10 mouse cellular contexts compared by ENCODE assay signal in genomic region chr11:84914673-84915072, GRCm38 (mm10). TPM values are rescaled to one million over a fixed set of nuclear protein-coding genes. Genes with fewer than 3 reads are reported as not detected.
A peak's percentile ranks its signal among the peaks of the same experiment; 100 is the strongest.
DNase-seq lines count a peak whose midpoint lies in the region; ATAC-seq and TF ChIP-seq lines count a peak whose summit lies in the region.
"Had no signal": no experiment of that assay in that cellular context is flagged by ENCODE, and none has a peak within 500 bp of the region (broad histone marks: within the 10 kb centered on the region; RNA-seq: fewer than 3 reads in every experiment).

No protein-coding gene starts in this region.

- H3K4me2 ChIP-seq in hindbrain, embryonic 15.5 days: peak overlapping the region; percentile 81; the same call in 1 of the 2 replicates
- no peak overlapping the region for H3K4me2 ChIP-seq in hindbrain, embryonic 13.5 days
- 0 out of 2 replicates have a peak overlapping the region, but pooled peaks have one; percentile 2 for H3K4me2 ChIP-seq in embryonic facial prominence, embryonic 12.5 days (replicated peaks)

- no peak overlapping the region for H3K9ac ChIP-seq in hindbrain, embryonic 15.5 days
- H3K9ac ChIP-seq in hindbrain, embryonic 13.5 days: no peak overlapping the region
- no peak overlapping the region for H3K9ac ChIP-seq in embryonic facial prominence, embryonic 12.5 days

- DNase-seq in gastrocnemius, adult 2 months: no peak
- no peak for DNase-seq in left cerebral cortex, adult 8-10 months (ENCODE audit: low spot score in 2 of 2)
- DNase-seq: right cerebral cortex, adult 18-20 months had no signal

- no peak overlapping the region for H3K4me3 ChIP-seq in hindbrain, embryonic 15.5 days
- H3K4me3 ChIP-seq in hindbrain, embryonic 13.5 days: no peak overlapping the region
- H3K4me3 ChIP-seq in E14TG2a.4 (replicated peaks; ENCODE audit: low read length): peak overlapping the region; percentile 100
- H3K4me3 ChIP-seq in embryonic facial prominence, embryonic 12.5 days: no peak overlapping the region; the same call in 1 of the 2 replicates
- no peak overlapping the region for H3K4me3 ChIP-seq in gastrocnemius, adult 2 months

- no peak for ATAC-seq in hindbrain, embryonic 15.5 days (ENCODE audit: low FRiP score, low read depth)
- no peak for ATAC-seq in hindbrain, embryonic 13.5 days (ENCODE audit: low FRiP score)
- ATAC-seq in embryonic facial prominence, embryonic 12.5 days (ENCODE audit: insufficient number of reproducible peaks, insufficient read depth, low FRiP score, low TSS enrichment): no peak
- ATAC-seq in megakaryocyte-erythroid progenitor cell, adult 5-6 weeks (replicated peaks; ENCODE audit: low FRiP score, low TSS enrichment, poor library complexity, severe bottlenecking): peak; percentile 39; the same call in 1 of the 2 replicates
- ATAC-seq in activated CD4-positive, CD25-positive, alpha-beta regulatory T cell, adult 4 months: no peak

- no peaks in the 10 kb centered on the region for H3K9me3 ChIP-seq in hindbrain, embryonic 15.5 days
- H3K9me3 ChIP-seq in hindbrain, embryonic 13.5 days: no peaks in the 10 kb centered on the region
- H3K9me3 ChIP-seq in E14TG2a.4 (ENCODE audit: low read length): no peaks in the 10 kb centered on the region
- H3K9me3 ChIP-seq in embryonic facial prominence, embryonic 12.5 days: no peaks in the 10 kb centered on the region

- peaks cover 16% of the 10 kb centered on the region for H3K36me3 ChIP-seq in hindbrain, embryonic 15.5 days
- H3K36me3 ChIP-seq in hindbrain, embryonic 13.5 days: peaks cover 41% of the 10 kb centered on the region
- peaks cover 51% of the 10 kb centered on the region for H3K36me3 ChIP-seq in E14TG2a.4 (ENCODE audit: insufficient read depth, low read length)
- H3K36me3 ChIP-seq in embryonic facial prominence, embryonic 12.5 days: peaks cover 36% of the 10 kb centered on the region

- WGBS in hindbrain, embryonic 15.5 days: 84% methylated on average over 5 of the region's 5 CpGs
- WGBS in hindbrain, embryonic 13.5 days: 80% methylated on average over 5 of the region's 5 CpGs
- 82% methylated on average over 5 of the region's 5 CpGs for WGBS in embryonic facial prominence, embryonic 12.5 days

- intact Hi-C loops in gastrocnemius, adult 2 months (cut with DNase I): loop anchor here (5.0 kb wide), 2 partner anchors 268 to 348 kb away; no protein-coding TSS in a partner anchor

- no peaks in the 10 kb centered on the region for H3K27me3 ChIP-seq in hindbrain, embryonic 15.5 days
- H3K27me3 ChIP-seq in hindbrain, embryonic 13.5 days: no peaks in the 10 kb centered on the region
- no peaks in the 10 kb centered on the region for H3K27me3 ChIP-seq in E14TG2a.4 (ENCODE audit: insufficient read depth, low read length)
- H3K27me3 ChIP-seq in embryonic facial prominence, embryonic 12.5 days: no peaks in the 10 kb centered on the region

- H3K4me1 ChIP-seq in hindbrain, embryonic 15.5 days (replicated peaks): peaks cover 24% of the 10 kb centered on the region
- H3K4me1 ChIP-seq in hindbrain, embryonic 13.5 days (replicated peaks): peaks cover 32% of the 10 kb centered on the region
- H3K4me1 ChIP-seq in E14TG2a.4 (replicated peaks; ENCODE audit: low read depth, low read length): peaks cover 46% of the 10 kb centered on the region
- peaks cover 6% of the 10 kb centered on the region; the same call in 1 of the 2 replicates for H3K4me1 ChIP-seq in embryonic facial prominence, embryonic 12.5 days

- H3K27ac ChIP-seq in hindbrain, embryonic 15.5 days (replicated peaks): no peak overlapping the region
- no peak overlapping the region for H3K27ac ChIP-seq in hindbrain, embryonic 13.5 days
- no peak overlapping the region for H3K27ac ChIP-seq in embryonic facial prominence, embryonic 12.5 days
- no peak overlapping the region for H3K27ac ChIP-seq in gastrocnemius, adult 2 months

- TF ChIP-seq CTCF in E14TG2a.4 (conservative IDR thresholded peaks at IDR 0.05; ENCODE audit: low read length): peak; percentile 29
- TF ChIP-seq CTCF in gastrocnemius, adult 2 months (IDR thresholded peaks at IDR 0.05): no peak

RNA-seq across cellular contexts. Expression of gene Znhit3, which starts 1.5 kb away (rescaled TPM):
- 67.6 and 67.9 TPM in 2 replicates for polyA plus RNA-seq in hindbrain, embryonic 15.5 days (2015; fragmentation: Nextera tagmentation; extraction: Ambion mirVana)
- polyA plus RNA-seq in hindbrain, embryonic 13.5 days (2015; fragmentation: Nextera tagmentation; extraction: Ambion mirVana): 64.0 and 69.1 TPM in 2 replicates
- 63.8 and 65.3 TPM in 2 replicates for polyA plus RNA-seq in embryonic facial prominence, embryonic 12.5 days (2016; fragmentation: Nextera tagmentation; extraction: Ambion mirVana)
- total RNA-seq in megakaryocyte-erythroid progenitor cell, adult 5-6 weeks (2014; fragmentation: Nextera tagmentation): 32.7 and 51.7 TPM in 2 replicates
- 31.9 and 41.2 TPM in 2 replicates for total RNA-seq in megakaryocyte-erythroid progenitor cell, adult 5-6 weeks (2017)
- 10 to 100 TPM; 13.7 to 16.5 TPM for total RNA-seq in gastrocnemius, adult 2 months (2021)
- 10 to 100 TPM; 34.7 to 35.7 TPM for polyA plus RNA-seq in activated CD4-positive, CD25-positive, alpha-beta regulatory T cell, adult 4 months (2017; shearing (Covaris generic))
- 10 to 100 TPM; 30.3 to 33.0 (median 32.5) TPM for total RNA-seq in left cerebral cortex, adult 8-10 months (2022)

RNA-seq across cellular contexts. Expression of gene Pigw, which starts 34.6 kb away (rescaled TPM):
- polyA plus RNA-seq in hindbrain, embryonic 15.5 days (2015; fragmentation: Nextera tagmentation; extraction: Ambion mirVana): 2.2 and 2.3 TPM in 2 replicates
- polyA plus RNA-seq in hindbrain, embryonic 13.5 days (2015; fragmentation: Nextera tagmentation; extraction: Ambion mirVana): 2.1 and 2.3 TPM in 2 replicates
- polyA plus RNA-seq in embryonic facial prominence, embryonic 12.5 days (2016; fragmentation: Nextera tagmentation; extraction: Ambion mirVana): 2.3 and 2.6 TPM in 2 replicates
- 10.2 and 11.1 TPM in 2 replicates for total RNA-seq in megakaryocyte-erythroid progenitor cell, adult 5-6 weeks (2014; fragmentation: Nextera tagmentation)
- 12.3 and 14.5 TPM in 2 replicates for total RNA-seq in megakaryocyte-erythroid progenitor cell, adult 5-6 weeks (2017)
- 1 to 10 TPM; 5.1 to 5.3 TPM for total RNA-seq in gastrocnemius, adult 2 months (2021)
- 1 to 10 TPM; 1.5 to 3.2 TPM for polyA plus RNA-seq in activated CD4-positive, CD25-positive, alpha-beta regulatory T cell, adult 4 months (2017; shearing (Covaris generic))
- 1 to 10 TPM; 6.0 to 8.7 (median 7.6) TPM for total RNA-seq in left cerebral cortex, adult 8-10 months (2022)

RNA-seq across cellular contexts. Expression of gene Myo19, which starts 34.7 kb away (rescaled TPM):
- 6.8 and 7.7 TPM in 2 replicates for polyA plus RNA-seq in hindbrain, embryonic 15.5 days (2015; fragmentation: Nextera tagmentation; extraction: Ambion mirVana)
- polyA plus RNA-seq in hindbrain, embryonic 13.5 days (2015; fragmentation: Nextera tagmentation; extraction: Ambion mirVana): 5.1 and 6.7 TPM in 2 replicates
- polyA plus RNA-seq in embryonic facial prominence, embryonic 12.5 days (2016; fragmentation: Nextera tagmentation; extraction: Ambion mirVana): 10.2 and 10.7 TPM in 2 replicates
- total RNA-seq in megakaryocyte-erythroid progenitor cell, adult 5-6 weeks (2014; fragmentation: Nextera tagmentation): 15.2 and 24.5 TPM in 2 replicates
- total RNA-seq in megakaryocyte-erythroid progenitor cell, adult 5-6 weeks (2017): 3.5 and 10.3 TPM in 2 replicates
- 1 to 10 TPM; 3.1 to 4.6 TPM for total RNA-seq in gastrocnemius, adult 2 months (2021)
- 1 to 10 TPM; 2.3 to 3.2 TPM for polyA plus RNA-seq in activated CD4-positive, CD25-positive, alpha-beta regulatory T cell, adult 4 months (2017; shearing (Covaris generic))
- total RNA-seq in left cerebral cortex, adult 8-10 months (2022): 10 to 100 TPM in 3 of 4 experiments, 1 to 10 TPM in 1; 9.5 to 13.9 (median 11.7) TPM

RNA-seq across cellular contexts. Expression of gene Car4, which starts 42.9 kb away (rescaled TPM):
- polyA plus RNA-seq in hindbrain, embryonic 15.5 days (2015; fragmentation: Nextera tagmentation; extraction: Ambion mirVana): 3.8 and 4.1 TPM in 2 replicates
- polyA plus RNA-seq in hindbrain, embryonic 13.5 days (2015; fragmentation: Nextera tagmentation; extraction: Ambion mirVana): 5.1 and 5.2 TPM in 2 replicates
- polyA plus RNA-seq in embryonic facial prominence, embryonic 12.5 days (2016; fragmentation: Nextera tagmentation; extraction: Ambion mirVana): 0.86 and 1.4 TPM in 2 replicates
- not detected in 2 replicates for total RNA-seq in megakaryocyte-erythroid progenitor cell, adult 5-6 weeks (2014; fragmentation: Nextera tagmentation)
- not detected in 2 replicates for total RNA-seq in megakaryocyte-erythroid progenitor cell, adult 5-6 weeks (2017)
- 10 to 100 TPM; 10.2 to 13.5 TPM for total RNA-seq in gastrocnemius, adult 2 months (2021)
- not detected for polyA plus RNA-seq in activated CD4-positive, CD25-positive, alpha-beta regulatory T cell, adult 4 months (2017; shearing (Covaris generic))
- 10 to 100 TPM; 49.2 to 57.6 (median 54.8) TPM for total RNA-seq in left cerebral cortex, adult 8-10 months (2022)
- total RNA-seq: megakaryocyte, adult 5-6 weeks had no signal

RNA-seq across cellular contexts. Expression of gene Ggnbp2, which starts 44.1 kb away (rescaled TPM):
- 68.9 and 72.9 TPM in 2 replicates for polyA plus RNA-seq in hindbrain, embryonic 15.5 days (2015; fragmentation: Nextera tagmentation; extraction: Ambion mirVana)
- 70.9 and 74.4 TPM in 2 replicates for polyA plus RNA-seq in hindbrain, embryonic 13.5 days (2015; fragmentation: Nextera tagmentation; extraction: Ambion mirVana)
- polyA plus RNA-seq in embryonic facial prominence, embryonic 12.5 days (2016; fragmentation: Nextera tagmentation; extraction: Ambion mirVana): 73.6 and 75.1 TPM in 2 replicates
- total RNA-seq in megakaryocyte-erythroid progenitor cell, adult 5-6 weeks (2014; fragmentation: Nextera tagmentation): 91.1 and 108 TPM in 2 replicates
- 155 and 184 TPM in 2 replicates for total RNA-seq in megakaryocyte-erythroid progenitor cell, adult 5-6 weeks (2017)
- total RNA-seq in gastrocnemius, adult 2 months (2021): 10 to 100 TPM; 35.5 to 45.7 TPM
- 100 to 1,000 TPM in 1 of 2 experiments, 10 to 100 TPM in 1; 84.9 to 107 TPM for polyA plus RNA-seq in activated CD4-positive, CD25-positive, alpha-beta regulatory T cell, adult 4 months (2017; shearing (Covaris generic))
- total RNA-seq in left cerebral cortex, adult 8-10 months (2022): 100 to 1,000 TPM in 1 of 4 experiments, 10 to 100 TPM in 3; 88.0 to 102 (median 97.7) TPM
